8 mouse cellular contexts compared by ENCODE assay signal in the genomic region with DNA sequence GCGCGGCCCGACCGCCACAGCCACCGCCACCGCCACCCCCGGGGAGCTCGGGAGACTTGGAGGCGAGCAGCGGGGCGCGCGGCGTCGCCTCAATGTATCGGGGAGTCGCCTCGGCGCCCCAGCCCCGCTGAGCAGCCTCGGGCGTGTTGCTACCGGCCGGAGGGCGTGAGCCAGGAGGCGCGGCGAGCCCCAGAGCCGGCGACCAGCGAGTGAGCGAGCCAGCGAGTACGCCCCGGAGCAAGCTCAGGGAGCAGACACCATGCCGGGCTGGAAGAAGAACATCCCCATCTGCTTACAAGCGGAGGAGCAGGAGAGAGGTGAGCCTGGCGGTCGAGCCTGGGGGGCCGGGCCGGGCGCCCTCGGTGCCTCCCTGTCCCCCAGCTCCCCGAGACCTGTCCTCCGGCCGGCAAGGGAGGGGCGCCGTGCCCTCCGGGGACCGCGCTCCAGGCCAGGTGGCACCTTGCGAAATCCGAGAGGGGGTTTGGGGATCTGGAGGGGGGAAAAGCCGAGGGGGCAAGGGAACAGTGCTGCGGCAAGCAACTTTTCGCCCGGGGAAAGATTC. TPM values are rescaled to one million over a fixed set of nuclear protein-coding genes. Genes with fewer than 3 reads are reported as not detected.
DNase-seq lines count a peak whose midpoint lies in the region; ATAC-seq and TF ChIP-seq lines count a peak whose summit lies in the region.

No protein-coding gene starts in this region.

- no peak for TF ChIP-seq CTCF in E14TG2a.4 (conservative IDR thresholded peaks at IDR 0.05; ENCODE audit: low read length)
- no peak for TF ChIP-seq CTCF in small intestine, adult 2 months (IDR thresholded peaks at IDR 0.05; ENCODE audit: extremely low read depth, insufficient read length, insufficient replicate concordance, low read depth, low read length)

- peaks cover 67% of the 10 kb centered on the region for H3K27me3 ChIP-seq in E14TG2a.4 (ENCODE audit: insufficient read depth, low read length)
- peaks cover 10% of the 10 kb centered on the region; the same call in 1 of the 2 replicates for H3K27me3 ChIP-seq in heart, embryonic 13.5 days (replicated peaks)
- peaks cover 31% of the 10 kb centered on the region for H3K27me3 ChIP-seq in small intestine, adult 2 months (ENCODE audit: control insufficient read depth, insufficient read depth, low read length)

- H3K27ac ChIP-seq in heart, embryonic 13.5 days (replicated peaks) = peak overlapping the region; percentile 70
- no peak overlapping the region for H3K27ac ChIP-seq in small intestine, adult 2 months (ENCODE audit: insufficient read depth, low read depth, low read length)

- H3K4me1 ChIP-seq in E14TG2a.4 (replicated peaks; ENCODE audit: low read depth, low read length) = peaks cover 15% of the 10 kb centered on the region
- peaks cover 20% of the 10 kb centered on the region for H3K4me1 ChIP-seq in heart, embryonic 13.5 days
- peaks cover 14% of the 10 kb centered on the region for H3K4me1 ChIP-seq in small intestine, adult 2 months (ENCODE audit: control insufficient read depth, insufficient read depth, insufficient read length, low read length)

- H3K4me2 ChIP-seq in heart, embryonic 13.5 days = peak overlapping the region; percentile 99

- under 1% methylated on average over 50 of the region's 57 CpGs for WGBS in heart, embryonic 13.5 days
- 2% methylated on average over 57 of the region's 57 CpGs for WGBS in small intestine, adult 2 months

- ATAC-seq in CD4-positive, CD25-positive, alpha-beta regulatory T cell, adult 4 months = no peak
- peak; percentile 35; the same call in 1 of the 2 replicates for ATAC-seq in heart, embryonic 13.5 days (ENCODE audit: extremely low read depth, insufficient number of reproducible peaks, low FRiP score, low TSS enrichment)

- H3K36me3 ChIP-seq in E14TG2a.4 (ENCODE audit: insufficient read depth, low read length) = no peaks in the 10 kb centered on the region
- no peaks in the 10 kb centered on the region for H3K36me3 ChIP-seq in heart, embryonic 13.5 days
- no peaks in the 10 kb centered on the region for H3K36me3 ChIP-seq in small intestine, adult 2 months (ENCODE audit: control insufficient read depth, insufficient read depth, low read length)

- H3K9ac ChIP-seq in heart, embryonic 13.5 days = peak overlapping the region; percentile 87

- DNase-seq in CD4-positive, CD25-positive, alpha-beta regulatory T cell, adult 2 months (ENCODE audit: low read depth, low spot score) = peak; percentile 4
- peak; percentile 56 to 58 for DNase-seq in cerebellum, postnatal 25 days
- peak; percentile 52 for DNase-seq in kidney, postnatal 14 days
- peak; percentile 15 for DNase-seq in lung, postnatal 10 days

- no peak for TF ChIP-seq POLR2A in small intestine, adult 2 months (IDR thresholded peaks at IDR 0.05; ENCODE audit: low read depth, low read length)

- no peaks in the 10 kb centered on the region for H3K9me3 ChIP-seq in E14TG2a.4 (ENCODE audit: low read length)
- no peaks in the 10 kb centered on the region for H3K9me3 ChIP-seq in heart, embryonic 13.5 days

- H3K4me3 ChIP-seq in E14TG2a.4 (replicated peaks; ENCODE audit: low read length) = peak overlapping the region; percentile 82
- peak overlapping the region; percentile 84 for H3K4me3 ChIP-seq in heart, embryonic 13.5 days
- peak overlapping the region; percentile 68 for H3K4me3 ChIP-seq in small intestine, adult 2 months (ENCODE audit: low read depth, low read length)

RNA-seq across cellular contexts. Expression of gene Grip1, which starts 0.6 kb away (rescaled TPM):
- not detected for polyA plus RNA-seq in CD4-positive, CD25-positive, alpha-beta regulatory T cell, adult 4 months (2017; shearing (Covaris generic))
- polyA plus RNA-seq in heart, embryonic 13.5 days (2015; fragmentation: Nextera tagmentation; extraction: Ambion mirVana) = 2.0 TPM in 2 replicates
- 0.10 and 0.13 TPM in 2 replicates for polyA plus RNA-seq in small intestine, adult 2 months (2012; rRNA removed)

Comparison
In these comparisons a context has a peak if more than half of its experiments do, and no peak if none do; other contexts are left out.
1. DNase-seq: peak in every context shown above with its lines; median percentile 57 in cerebellum, postnatal 25 days; 52 in kidney, postnatal 14 days; 15 in lung, postnatal 10 days; 4 in CD4-positive, CD25-positive, alpha-beta regulatory T cell, adult 2 months.